Mouse (Mus musculus): ENCODE data around the gene Dok5.

The Dok5 gene

DNA sequence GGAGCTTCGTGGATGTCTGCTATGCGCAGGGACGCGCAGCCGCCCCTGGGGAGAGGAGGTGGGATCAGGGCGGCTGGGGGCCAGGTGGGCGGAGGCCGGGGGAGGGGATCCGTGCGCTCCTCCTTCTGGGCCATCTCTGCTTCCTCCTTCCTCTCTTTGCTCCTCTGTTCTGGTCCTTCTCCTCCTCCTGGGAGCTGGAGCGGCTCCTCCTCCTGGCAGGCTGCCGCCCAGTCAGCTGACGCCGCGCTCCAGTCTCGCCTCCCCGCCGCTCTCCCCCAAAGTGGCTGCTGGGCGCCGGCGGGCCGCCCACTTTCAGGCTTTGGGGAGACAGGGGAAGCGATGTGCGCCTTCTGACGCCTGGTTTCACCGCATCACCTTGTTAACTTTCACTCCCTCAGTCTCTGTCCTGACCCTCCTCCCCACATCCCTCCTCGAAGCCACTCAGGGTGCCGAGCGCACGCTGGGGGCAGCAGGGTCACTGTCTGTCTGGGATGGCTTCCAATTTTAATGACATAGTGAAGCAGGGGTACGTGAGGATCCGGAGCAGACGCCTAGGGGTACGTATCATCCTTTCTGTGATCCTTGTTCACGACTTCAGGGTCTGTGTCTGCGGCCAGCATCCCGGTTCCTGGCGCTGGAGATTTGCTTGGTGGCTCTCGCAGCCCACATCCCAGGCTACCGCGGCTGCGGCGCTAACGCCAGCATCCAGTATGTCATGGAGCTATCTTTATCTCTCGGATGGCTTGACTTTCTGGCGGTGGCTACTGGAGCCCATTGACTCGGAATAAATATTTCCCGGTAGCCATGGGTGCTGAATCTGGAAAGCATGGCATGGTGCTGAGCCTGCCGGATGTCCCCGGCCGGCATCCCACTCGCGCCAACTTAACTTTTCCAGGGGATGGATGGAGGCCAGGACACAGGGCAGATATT, at the start of gene Dok5:
Gene Dok5, plus strand, starts transcription at position 176 of the 930 bp plus-strand sequence.
- in situ Hi-C loops (cut with MboI, MseI): no loop called here

DNA sequence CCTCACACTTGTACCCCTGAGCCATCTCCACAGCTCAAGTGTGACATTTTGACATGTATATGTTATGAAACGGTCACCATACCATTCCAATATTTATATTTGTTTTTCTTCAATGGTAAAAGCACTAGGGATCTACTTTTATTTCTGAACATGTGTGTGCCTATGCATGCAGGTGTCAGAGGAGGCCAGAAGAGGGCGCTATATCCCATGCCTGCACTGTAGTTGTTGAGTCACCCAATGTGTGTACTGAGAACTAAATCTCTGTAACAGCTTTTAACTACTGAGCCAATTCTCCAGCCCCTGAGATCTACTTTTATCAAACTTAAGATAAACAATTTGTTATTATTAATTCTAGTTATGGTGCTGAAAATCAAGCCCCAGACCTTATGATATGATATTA, 48.2 kb upstream of the Dok5 start:
- in situ Hi-C loops (cut with MboI, MseI): no loop called here

DNA sequence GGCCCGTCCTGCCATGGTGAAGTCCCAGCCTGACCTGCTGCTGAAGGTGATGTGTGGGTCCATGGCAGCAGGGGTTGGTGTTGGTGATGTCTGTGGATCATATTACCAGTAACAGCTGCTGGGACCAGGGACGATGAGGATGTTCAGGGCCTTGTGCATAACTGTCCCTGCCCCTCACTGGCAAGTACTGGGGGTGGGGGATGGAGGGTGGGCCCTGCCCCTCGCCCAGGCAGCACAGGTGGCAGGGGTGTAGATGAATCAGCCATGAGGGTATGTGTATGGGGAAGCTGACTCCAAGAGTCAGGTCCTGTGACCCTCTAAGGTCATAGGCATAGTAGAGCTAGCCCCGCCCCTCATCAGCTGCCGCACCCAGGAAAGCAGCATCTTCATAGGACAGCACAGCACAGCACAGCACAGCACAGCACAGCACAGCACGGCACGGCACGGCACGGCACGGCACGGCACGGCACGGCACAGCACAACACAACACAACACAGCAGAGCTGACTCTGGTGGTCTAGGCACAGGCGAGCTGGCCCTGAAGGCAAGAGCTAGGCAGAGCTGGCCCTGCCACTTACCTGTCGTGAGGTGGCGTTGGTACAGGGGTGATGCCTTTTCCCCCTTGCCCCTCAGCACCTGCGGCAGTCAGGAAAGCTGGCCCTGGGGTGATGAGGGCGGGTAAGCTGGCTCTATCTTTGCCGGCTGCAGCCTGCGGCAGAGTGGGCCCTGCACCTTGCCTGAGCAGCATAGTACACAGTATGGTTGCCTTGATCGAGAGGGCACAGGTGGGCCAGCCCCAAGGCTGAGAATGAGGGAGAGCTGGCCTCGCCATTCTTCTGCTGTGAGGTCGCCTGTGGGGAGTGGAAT, 36.3 kb upstream of the Dok5 start:
- in situ Hi-C loops (cut with MboI, MseI): no loop called here

DNA sequence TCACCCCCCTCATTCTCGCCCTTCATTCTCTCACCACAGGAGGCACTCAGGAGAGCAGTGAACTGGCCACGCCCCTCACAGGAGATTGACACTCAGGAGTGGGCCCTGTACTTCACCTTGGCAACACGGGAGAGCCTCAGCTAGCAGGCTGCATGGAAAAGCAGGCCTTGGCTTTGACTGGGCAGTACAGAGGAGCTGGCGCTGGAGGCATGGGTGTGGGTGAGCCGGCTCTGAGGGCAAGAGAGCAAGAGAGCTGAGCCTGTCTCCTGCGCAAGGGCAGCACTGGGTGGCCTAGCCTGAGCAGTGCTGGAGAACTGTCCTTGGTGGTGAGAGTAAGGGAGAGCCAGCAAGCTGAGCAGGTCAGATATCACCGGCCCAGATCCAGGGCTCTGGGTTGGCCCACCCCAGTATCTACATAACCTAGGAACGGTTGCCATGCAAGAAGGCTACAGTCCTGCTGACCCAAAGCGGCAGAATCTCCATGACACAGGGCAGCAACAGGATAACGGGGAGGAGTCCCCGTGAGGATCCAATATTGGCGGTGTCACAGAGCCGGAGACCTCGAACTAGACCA, 35.6 kb upstream of the Dok5 start:
- in situ Hi-C loops (cut with MboI, MseI): no loop called here

DNA sequence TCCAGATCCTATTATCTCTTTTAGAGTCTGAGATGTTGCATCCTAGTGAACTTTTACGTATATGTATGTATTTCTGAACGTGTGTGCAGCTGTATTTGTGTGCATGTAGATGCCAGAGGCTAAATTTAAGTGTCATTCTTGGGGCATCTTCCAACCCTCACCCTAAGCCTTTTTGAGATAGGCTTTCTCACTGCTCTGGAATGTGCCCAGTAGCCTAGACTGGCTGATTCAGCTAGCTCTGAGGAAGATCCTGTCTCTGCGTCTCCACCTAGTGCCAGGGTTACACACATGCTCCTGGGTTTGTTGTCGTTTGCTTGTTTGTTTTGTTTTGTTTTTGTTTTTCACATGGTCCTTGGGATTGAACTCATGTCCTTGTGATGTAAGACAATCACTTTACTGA, 31.1 kb upstream of the Dok5 start:
- in situ Hi-C loops (cut with MboI, MseI): no loop called here

DNA sequence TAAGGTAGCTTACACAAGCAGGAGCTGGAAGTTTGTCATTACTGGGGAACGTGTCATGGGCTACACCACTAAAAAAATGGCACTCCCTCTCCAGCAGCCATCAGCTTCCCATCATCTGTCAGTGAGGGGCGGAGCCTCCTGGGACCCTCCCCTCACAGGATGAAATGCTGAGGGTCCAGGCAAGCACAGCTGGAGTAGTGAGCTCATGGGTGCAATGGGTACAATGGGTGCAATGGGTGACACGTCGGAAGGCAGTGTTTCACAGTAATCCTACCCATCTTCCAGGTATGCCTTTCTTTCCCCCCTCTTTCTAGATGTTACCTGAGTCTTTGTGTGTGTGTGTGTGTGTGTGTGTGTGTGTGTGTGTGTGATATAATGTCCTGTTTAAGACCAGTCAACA, 25.1 kb upstream of the Dok5 start:
- in situ Hi-C loops (cut with MboI, MseI): no loop called here

DNA sequence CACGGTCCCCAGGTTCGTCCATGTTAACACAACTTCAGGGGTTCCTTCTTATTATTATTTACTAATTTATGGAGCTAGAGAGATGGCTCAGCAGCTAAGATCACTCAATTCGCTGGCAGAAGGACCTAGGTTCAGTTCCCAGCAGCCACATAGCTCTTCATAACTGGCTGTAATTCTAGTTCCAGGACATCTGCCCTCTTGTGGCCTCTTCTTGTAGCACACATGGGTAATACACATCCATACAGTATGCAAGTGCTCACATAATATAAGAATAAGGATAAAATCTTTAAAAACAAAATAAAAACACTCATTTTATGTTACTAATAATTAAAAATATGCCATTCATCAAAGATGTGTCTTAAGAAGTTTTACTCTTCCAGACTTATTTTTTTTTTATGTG, 23.9 kb upstream of the Dok5 start:
- in situ Hi-C loops (cut with MboI, MseI): no loop called here

DNA sequence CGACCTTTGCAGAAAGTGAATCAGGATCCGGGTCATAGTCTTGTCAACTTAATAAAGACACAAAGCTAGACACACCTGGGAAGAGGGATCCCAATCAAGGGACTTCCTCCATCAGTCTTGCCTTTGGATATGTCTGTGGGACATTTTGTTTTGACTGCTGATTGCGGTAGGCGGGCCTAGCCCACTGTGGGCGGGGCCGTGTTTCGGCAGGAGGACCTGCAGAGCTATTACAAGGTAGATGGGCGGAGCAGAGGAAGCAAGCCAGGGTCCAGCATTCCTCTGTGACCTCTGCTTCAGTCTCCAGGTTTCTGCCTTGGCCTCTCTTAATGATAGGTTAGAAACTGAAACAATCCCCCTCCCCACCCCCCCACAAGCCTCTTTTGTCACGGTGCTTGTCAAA, 22.7 kb upstream of the Dok5 start:
- in situ Hi-C loops (cut with MboI, MseI): no loop called here

DNA sequence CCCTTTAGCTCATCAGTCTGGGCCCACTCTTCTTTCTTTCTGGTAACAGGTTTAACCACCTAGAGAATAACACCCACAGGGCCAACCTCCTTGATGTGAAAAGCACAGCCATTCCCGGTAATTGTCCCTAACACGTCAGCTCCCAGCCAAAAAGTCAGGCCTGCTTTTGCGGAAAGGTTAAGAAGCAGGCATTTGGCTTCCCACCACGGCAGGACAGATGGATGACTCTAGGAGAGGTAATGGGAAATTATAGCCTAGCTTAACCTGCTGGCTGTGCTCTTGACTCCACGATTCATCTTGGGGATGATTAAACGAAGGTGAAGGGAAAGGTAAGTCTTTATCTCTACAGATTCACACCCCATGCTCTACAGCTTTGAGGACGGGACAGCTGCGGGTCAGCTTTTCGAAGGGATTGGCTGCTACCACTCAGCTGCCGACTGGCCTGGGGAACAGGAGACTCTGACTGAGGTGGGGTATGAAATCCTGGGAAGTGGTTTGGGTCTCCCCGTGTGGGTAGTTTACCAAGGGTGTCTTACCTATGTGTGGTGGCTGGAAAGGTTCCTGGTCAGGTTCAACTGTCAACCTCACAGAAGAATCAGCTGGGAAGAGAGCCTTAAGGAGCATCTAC, 18.8 kb upstream of the Dok5 start:
- in situ Hi-C loops (cut with MboI, MseI): no loop called here

DNA sequence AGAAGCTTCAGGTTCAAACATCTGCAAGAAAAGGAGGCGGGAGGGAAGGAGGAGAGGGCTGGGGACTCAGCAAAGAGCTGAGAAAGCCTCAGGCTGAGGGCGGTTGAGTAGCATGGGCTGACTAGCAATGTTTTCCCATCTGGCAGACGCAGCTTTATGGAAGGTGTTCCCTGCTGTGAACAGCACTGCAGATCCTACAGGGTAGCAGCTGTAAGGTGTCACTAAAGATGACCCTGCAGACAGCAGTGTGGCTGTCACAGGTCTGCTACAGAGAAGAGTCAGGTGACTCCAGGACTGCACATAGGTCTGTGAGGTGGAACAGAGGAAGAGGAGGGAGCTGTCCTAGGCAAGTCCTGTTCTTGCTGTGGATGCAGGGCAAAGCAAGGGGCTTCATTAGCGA, 11.2 kb upstream of the Dok5 start:
- in situ Hi-C loops (cut with MboI, MseI): no loop called here

DNA sequence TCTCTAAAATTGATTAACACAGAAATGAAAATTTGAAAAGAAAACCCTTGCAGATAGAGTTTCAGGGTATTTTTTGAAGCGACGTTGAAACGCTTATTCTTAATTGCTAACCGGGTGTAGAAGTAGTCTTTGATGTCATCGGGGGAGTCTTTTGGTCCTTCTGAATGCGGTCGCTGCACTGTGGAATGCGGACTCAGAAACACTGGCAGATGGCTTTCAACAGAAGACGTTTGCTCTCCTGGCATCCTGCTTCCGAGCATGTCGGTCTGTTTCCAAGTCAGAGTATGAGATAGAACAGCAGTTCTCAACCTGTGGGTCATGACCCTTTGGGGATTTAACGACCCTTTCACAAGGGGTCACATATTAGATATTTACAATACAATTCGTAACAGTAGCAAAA, 7.5 kb upstream of the Dok5 start:
- in situ Hi-C loops (cut with MboI, MseI): no loop called here

DNA sequence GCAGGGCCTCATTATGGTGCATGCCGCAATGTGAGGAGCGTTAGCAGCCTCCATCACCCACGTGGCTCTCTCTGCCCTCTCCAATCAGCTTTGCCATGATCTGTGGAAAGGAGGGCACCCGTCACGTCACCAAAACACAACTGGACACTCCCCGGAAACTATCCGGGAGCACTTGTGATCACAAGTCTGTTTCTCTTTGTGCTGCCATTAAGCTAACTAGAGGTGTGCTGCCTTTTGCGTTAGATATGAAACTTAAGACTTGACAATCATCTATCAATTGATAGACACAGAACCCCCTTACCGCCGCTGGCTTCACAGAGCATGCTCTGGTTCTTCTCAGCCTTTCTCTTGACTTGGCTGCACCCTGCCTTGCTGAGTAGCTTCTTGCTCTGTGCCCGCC, 6.9 kb upstream of the Dok5 start:
- in situ Hi-C loops (cut with MboI, MseI): no loop called here

DNA sequence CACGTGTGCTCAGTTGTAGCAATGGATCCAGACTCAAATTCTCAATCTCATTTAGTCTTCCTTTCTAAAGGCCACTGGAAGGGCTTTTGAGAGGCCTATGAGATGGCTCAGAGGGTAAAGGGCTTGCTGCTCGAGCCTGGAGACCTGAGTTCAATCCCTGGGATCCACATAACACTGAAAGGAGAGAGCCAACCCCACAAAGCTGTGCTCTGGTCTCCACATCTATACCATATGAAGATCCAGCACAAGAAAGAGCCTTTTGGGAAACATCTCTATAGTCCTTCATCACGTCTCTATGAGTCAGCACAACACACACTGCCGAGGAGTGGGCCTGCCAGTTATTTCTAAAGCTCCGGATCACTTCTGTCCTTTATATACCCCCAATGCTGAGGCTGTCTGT, 5.8 kb upstream of the Dok5 start:
- in situ Hi-C loops (cut with MboI, MseI): no loop called here

DNA sequence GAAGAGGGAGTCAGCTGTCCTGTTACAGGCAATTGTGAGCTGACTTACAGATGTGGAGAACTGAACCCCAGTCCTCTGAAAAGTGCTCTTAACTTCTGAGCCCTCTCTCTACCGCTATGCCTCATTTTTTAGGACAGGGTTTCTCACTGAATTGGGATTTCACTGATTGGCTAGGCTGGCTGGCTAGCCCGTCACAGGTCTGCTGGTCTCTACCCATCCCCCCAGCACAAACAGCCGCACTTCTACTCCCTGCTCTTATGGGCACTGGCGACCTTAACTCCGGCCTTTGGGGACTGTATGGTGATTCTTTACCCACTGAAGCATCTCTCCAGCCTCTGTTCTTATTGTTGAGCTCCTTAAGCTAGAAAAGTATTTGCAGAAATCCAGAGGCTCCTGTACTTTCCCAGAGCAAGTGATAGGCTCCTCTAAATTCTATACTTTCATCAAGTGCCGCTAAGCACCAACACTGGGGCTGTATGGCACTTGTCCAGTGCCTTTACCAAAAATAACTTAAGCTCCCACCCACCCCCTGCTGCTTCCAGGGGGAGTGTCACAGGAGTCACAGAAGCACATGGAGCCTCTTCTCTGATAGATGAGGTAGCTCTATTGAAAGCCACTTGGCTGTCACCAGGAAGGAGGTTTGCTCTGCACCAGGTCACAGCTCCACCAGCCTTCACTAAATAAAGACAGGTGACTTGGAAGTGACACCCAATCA, 4.5 kb upstream of the Dok5 start:
- in situ Hi-C loops (cut with MboI, MseI): no loop called here

DNA sequence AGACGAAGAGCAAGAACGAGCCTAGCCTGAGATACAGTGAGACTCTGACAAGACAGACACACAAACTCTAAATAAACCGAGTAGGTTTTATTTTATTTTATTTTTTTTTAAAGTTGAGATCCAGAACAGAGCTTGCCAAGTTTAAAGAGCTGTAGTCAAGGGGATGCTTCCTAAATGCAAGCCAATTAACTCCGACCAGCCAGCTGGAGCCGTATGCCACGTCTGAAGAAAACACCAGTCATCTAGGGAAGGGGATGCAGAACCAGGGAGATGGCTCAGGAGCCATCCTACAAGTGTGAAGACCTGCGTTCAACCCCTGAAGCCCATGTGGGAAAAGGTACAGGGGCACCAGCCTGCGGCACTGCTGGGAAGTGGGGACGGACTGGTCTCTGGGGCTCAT, 2.7 kb upstream of the Dok5 start:
- in situ Hi-C loops (cut with MboI, MseI): no loop called here

DNA sequence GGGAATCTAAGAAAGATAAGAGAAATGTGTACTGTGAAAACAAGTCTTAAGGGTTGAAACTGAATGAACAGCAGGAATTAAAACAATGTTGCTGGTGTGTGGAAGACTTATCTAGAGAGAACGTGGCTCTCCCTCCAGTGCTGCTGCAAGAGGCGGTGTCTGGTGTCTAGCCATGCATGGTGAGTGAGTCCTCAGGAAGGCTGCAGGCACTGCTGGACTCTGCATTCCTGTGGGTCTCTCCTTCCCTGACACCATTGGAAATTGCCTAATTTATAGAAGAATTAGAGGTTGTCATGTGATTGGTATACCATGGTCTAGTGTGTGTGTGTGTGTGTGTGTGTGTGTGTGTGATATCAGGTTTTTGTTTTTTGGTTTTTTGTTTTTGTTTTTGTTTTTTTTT, 1.9 kb upstream of the Dok5 start:
- in situ Hi-C loops (cut with MboI, MseI): no loop called here

DNA sequence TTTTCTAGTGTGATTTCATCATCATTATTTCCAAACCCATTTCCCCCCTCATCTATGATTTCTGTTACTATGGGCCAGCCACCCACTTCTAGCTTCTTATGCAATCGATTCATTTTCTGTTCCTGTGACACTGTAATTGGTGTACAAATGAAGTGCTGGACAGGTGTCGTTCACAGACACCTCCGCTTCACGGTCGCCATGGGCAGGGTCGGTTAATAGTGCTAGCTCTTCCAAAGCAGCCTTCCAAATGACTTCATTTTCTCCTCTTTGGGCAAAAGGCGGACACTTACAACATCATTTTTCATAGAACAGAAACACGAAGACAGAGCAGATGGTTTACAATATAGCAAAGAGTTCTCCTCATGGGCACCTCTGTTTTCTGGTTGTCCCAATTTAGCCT, 1.5 kb upstream of the Dok5 start:
- in situ Hi-C loops (cut with MboI, MseI): no loop called here

DNA sequence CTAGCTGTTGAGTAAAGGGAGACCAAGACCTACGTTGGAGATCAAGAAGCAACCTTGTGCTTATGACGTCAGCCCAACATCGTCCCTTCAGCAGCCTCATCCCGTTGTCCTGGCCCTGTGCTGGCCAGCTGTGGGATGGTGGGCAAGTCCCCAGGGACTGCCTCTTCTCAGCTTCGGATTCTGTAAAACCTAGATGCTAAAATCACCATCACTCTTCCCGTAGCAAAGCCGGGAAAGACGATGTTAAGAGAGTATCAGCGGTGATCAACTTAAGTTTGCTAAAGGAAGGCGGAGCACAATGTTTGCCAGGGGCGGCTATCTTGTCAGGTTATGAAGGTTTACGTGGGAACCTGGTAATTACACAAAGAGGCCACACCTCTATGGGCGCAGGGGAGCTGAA, 826 bp upstream of the Dok5 start:
- in situ Hi-C loops (cut with MboI, MseI): no loop called here

DNA sequence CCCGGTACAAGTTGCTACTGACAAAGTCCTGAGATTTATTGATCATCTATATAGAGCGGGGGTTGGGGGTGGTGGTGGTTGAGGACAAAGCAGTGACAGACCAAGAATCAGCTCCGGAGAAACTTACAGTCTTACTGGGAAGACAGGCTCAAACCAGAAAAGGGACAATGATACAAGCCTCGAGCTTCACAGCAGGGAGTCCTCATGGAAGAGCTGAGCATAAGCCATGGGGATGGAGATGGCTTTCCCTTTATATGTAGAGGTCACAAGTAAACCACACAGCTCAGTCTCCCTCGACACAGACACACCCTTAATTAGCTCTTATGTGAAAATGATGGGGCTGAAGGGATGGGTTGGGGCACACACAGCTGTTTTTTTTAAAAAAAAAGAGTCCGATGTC, 402 bp upstream of the Dok5 start:
- in situ Hi-C loops (cut with MboI, MseI): no loop called here

DNA sequence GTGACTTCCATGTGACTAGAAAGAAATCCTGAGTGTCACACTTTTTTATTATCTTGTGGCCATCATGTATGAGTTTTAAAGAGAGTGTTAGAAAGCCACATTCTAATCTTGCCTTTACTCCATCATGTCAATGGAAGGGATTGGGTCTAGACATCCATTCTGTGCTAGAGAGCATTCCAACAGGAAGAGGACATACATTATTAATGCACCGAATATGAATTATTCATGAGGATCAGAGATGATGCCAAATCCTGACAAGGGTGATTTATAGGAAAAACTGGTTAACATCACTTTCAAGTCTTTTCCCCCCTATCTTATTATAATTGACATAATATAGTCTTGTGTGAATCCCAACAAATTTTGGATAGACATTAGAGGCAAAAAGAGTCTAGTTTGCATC, 2.1 kb downstream of the Dok5 start:
- in situ Hi-C loops (cut with MboI, MseI): no loop called here

DNA sequence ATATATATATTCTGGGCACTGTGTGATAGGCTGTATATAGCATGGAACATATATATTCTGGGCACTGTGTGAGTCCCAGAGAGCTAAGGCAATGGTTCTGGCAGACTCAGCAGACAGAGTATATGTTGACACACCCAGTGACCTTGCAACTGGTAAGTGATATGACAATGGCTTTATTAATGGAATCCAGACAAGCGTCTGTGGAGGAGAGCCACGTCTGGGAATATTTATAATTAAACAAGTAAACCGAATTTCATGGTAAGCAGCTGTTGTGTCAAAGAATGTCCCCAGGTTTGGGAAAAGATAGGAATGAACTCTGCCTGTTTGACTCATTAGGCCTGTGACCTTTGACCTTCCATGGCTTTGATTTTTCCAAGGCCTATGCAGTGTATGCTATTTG, 2.8 kb downstream of the Dok5 start:
- in situ Hi-C loops (cut with MboI, MseI): no loop called here
